Mouse (Mus musculus) CH12.LX (cell line): Measurements from ENCODE around the gene Dock3.

Experiments used
- BHLHE40 ChIP-seq: IDR thresholded peaks from 2 replicates; pipeline ENCODE4 v1.6.1; 2011; ENCODE audit warnings: mild to moderate bottlenecking, low read depth, low read length, improper control_type of control experiment
- CHD1 ChIP-seq: IDR thresholded peaks from 2 replicates; pipeline ENCODE4 v1.6.1; 2012; ENCODE audit warnings: low read depth, low read length, improper control_type of control experiment, inconsistent platforms
- CTCF ChIP-seq, 2 experiments: IDR thresholded peaks in 1 of 2; conservative IDR thresholded peaks in 1 of 2; 2 replicates each; pipeline ENCODE4 v1.5.1; 2011 to 2012; ENCODE audit warnings: low read depth in 2 of 2, low read length in 2 of 2, improper control_type of control experiment in 1 of 2, inconsistent platforms in 1 of 2, mild to moderate bottlenecking in 1 of 2, moderate library complexity in 1 of 2
- E2F4 ChIP-seq: IDR thresholded peaks from 2 replicates; pipeline ENCODE4 v1.6.1; 2011; ENCODE audit warnings: low read depth, low read length, improper control_type of control experiment; ENCODE audit not compliant: insufficient replicate concordance
- EP300 ChIP-seq: IDR thresholded peaks from 2 replicates; pipeline ENCODE4 v1.6.1; 2011; ENCODE audit warnings: low read length, improper control_type of control experiment
- ETS1 ChIP-seq: conservative IDR thresholded peaks from 2 replicates; pipeline ENCODE4 v1.6.1; 2012; ENCODE audit warnings: low read depth, mild to moderate bottlenecking, inconsistent platforms, low read length, improper control_type of control experiment, moderate library complexity
- JUND ChIP-seq: conservative IDR thresholded peaks from 2 replicates; pipeline ENCODE4 v1.6.1; 2011; ENCODE audit warnings: low read depth, low read length, improper control_type of control experiment
- MAFK ChIP-seq: IDR thresholded peaks from 2 replicates; pipeline ENCODE4 v1.6.1; 2011; ENCODE audit warnings: low read length, improper control_type of control experiment; ENCODE audit not compliant: insufficient replicate concordance
- MAX ChIP-seq: IDR thresholded peaks from 2 replicates; pipeline ENCODE4 v1.6.1; 2011; ENCODE audit warnings: low read length, improper control_type of control experiment
- MAZ ChIP-seq: IDR thresholded peaks from 2 replicates; pipeline ENCODE4 v1.6.1; 2012; ENCODE audit warnings: low read depth, mild to moderate bottlenecking, inconsistent platforms, low read length, improper control_type of control experiment, moderate library complexity
- MYC ChIP-seq: IDR thresholded peaks from 2 replicates; pipeline ENCODE4 v1.6.1; 2011; ENCODE audit warnings: low read depth, mild to moderate bottlenecking, improper control_type of control experiment, low read length
- POLR2AphosphoS2 ChIP-seq: IDR thresholded peaks from 2 replicates; pipeline ENCODE4 v1.6.1; 2011; ENCODE audit warnings: low read depth, low read length, improper control_type of control experiment
- TCF12 ChIP-seq: IDR thresholded peaks from 2 replicates; pipeline ENCODE4 v1.6.1; 2014; ENCODE audit warnings: low read depth, mild to moderate bottlenecking, inconsistent platforms, low read length, improper control_type of control experiment

DNA sequence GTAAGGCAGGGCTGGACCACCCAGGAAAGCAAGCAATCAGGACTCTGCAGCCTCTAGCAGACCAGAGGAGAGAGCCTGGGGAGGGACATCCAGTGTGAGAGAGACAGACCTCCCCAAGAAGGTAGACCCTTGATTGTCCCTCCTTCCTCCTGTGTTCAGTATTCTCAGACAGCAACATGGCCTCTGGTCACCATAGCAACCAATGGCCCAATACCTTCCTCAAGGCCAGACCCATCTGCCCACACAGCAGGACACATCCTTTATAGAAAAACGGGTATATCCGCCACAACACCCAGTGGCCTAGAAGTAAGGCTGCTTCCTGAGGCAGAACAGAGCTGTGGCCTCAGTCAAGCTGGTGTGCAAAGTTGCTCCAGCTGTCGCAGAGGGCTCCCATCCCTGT lies 23.9 kb upstream of the Dock3 start:
- no peak for TF ChIP-seq JUND
- TF ChIP-seq MAFK = no peak
- TF ChIP-seq CTCF (conservative IDR thresholded peaks at IDR 0.05 in 1 of 2, IDR thresholded peaks at IDR 0.05 in 1 of 2; ENCODE audit: low read depth in 2 of 2, low read length in 2 of 2) = no peak
- TF ChIP-seq TCF12 = no peak
- no peak for TF ChIP-seq BHLHE40
- TF ChIP-seq MAZ = no peak
- TF ChIP-seq ETS1 = no peak
- no peak for TF ChIP-seq E2F4
- no peak for TF ChIP-seq MAX
- TF ChIP-seq CHD1 = no peak
- no peak for TF ChIP-seq MYC
- no peak for TF ChIP-seq EP300
- TF ChIP-seq POLR2AphosphoS2 = no peak
